Mouse (Mus musculus) kidney, postnatal 25 days (tissue): Measurements from ENCODE around the gene Gm2000.
"Not testable (repeated sequence)": the region's sequence is repeated elsewhere in the genome, so short reads cannot be mapped to it uniquely, and the experiment has no call there.

Source experiments
- DNase-seq, 2 experiments: peaks; one replicate each; pipeline ENCODE4 v3.0.0; 2021; ENCODE audit warnings: mixed read lengths in 2 of 2

Gene Gm2000

DNA sequence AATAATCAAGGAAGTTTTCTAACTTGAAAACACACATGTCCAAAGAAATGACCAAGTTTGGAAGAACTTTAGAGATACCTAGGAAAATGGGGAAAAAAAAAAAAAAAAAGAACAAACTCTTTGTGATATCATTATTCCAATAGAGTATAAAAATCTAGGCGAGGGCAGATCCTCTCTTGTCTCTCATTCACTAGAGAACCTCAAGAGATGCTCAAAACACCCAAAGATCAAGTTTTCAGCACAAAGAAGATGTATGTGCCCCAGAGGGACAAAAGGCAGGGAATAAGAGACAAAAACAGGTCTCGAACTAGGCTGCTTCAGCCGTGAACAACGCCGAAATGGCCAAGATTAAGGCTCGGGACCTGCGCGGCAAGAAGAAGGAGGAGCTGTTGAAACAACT is at the start of gene Gm2000:
Gm2000 (plus strand) TSS at position 301 of the 400 bp plus-strand sequence.
- no peak for DNase-seq

DNA sequence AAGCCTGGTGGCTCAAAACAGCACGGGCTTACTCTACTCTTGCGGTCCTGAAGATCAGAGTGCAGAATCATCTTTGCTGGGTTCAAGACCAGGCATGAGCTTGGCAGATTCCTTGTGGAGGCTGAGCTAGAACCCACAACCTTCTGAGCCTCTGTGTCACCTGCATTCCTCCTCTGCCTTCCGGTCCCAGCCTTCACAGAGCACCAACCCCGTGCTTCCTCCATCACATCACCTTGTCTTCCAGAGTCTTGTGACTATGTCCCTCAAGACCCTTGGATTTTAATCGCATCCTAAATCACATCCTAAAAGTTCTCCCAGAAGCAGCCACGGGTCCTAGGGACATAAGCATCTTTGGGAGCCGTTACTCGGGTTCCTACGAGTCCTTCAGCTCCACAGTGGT is 42.7 kb upstream of the Gm2000 start:
- DNase-seq, result no peak

DNA sequence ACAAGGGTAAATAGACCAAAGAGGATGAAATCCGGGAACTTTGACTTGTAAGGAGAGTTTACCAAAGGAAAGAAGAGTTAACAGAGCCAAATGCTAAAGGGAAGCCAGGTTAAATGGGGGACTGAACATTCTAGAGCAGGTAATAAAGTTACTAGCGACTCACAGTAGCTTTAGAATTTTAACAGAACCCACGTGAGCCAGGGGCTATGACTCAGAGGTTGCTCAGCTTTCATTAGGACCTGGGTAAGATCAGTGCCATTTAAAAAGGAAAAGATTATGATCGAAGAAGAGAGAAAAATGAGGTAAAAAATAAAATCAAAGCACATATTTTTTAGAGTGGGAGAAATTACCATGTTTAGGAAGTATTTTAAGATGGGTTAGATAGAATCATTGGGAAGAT is 25.0 kb upstream of the Gm2000 start:
- DNase-seq, result no peak

DNA sequence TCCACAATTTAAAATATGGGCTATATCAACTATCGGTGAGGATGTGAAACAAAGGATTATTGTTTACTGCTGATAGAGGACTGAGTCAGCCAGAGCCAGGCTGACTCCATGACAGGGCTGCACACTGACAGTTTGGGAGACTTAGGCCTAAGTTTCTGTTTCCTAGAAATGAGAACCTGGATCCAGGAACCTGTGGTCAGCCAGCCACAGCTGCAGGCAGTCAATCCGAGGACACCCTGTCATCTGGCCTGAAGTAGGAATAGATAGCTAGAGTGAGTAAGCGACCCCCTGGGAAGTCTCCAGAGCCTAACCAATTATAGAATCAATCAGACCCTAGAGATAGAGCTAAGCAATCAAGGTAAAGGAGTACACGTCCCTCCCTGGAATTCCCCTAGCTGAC is 21.4 kb upstream of the Gm2000 start:
- DNase-seq, result no peak

DNA sequence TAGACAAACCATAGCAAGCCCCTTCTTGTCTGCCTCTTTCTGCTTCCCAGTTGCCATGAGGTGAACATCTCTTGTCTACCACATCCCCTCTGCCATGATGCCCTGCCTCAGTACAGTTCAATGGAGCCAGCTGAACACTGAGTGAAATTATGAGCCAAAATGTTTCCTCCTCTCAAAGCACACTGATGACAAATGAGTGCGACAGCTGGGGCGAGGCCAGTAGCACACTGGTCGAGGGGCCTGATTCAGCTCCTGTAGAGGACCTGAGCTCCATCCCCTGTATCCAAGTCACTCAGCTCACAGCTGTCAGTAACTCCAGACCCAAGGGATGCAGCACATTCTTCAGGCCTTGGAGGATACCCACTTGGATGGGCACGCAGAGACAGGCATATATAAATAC is 20.2 kb upstream of the Gm2000 start:
- no peak for DNase-seq

DNA sequence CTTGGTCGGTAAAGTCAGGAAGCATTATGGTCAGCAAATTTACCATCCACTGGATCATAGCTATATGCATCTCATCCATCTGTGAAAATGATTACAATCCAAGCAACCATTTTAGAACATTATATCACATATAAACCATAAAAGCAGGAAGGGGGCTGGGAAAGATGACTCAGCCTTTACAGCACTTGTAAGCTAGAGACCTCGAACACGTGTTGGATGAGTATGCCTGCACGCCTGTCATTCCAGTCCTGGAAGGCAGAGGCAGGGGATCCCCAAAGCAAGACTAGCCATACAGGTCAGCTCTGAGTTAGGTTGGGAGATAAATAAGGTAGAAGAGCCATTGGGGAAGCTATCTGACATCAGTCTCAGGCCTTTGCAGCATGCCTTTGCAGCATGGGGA is 16.8 kb upstream of the Gm2000 start:
- DNase-seq, result no peak

DNA sequence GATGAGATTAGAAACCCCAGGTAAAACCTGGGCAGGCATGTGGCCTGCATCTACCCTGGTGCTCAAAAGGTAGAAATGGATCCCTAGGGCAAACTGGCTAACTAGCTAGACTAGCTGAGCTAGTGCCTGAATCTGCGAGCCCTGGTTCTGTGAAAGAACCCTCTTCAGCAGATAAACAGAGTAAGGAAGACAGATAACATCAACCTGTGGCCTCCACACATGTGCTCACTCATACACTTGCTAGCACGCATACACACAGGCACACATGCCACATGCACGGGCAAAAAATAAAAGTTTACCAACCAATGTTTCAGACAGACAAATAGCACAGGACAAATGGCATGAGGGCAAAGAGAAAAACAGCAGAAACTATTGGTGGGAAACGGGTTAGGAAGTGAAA is 15.4 kb upstream of the Gm2000 start:
- DNase-seq, result no peak

DNA sequence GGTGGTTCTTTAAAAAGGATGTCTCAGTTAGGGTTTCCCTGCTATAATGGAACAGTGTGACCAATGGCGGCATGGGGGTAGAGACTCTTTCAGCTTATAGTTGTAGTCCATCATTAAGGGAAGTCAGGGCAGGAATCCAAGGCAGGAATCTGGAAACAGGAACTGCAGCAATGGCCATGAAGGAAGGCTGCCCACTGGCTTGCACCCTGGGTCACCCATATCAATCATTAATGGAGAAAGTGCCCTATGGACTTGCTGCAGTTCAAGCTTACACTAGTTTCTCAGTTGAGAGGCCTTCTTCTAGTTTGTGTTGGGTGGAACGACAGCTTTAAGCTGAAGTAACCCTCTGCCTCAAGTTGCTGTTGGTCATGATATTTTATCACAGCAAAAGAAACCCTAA is 13.4 kb upstream of the Gm2000 start:
- peak; percentile 42 to 47 for DNase-seq

DNA sequence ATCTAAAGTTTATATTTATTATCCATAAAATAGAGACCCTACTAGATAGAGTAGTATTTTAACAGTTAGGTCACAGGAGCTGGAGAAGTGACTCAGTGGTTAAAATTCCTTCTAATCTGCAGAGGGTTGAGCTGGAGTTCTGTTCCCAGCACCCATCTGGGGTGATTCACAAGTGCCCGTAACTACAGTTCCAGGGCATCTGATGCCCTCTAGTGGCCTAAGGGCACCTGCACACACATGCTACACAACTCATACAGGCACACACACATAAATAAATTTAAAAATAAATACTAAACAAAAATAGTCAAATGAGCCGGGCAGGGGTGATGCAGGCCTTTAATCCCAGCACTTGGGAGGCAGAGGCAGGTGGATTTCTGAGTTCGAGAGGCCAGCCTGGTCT is 15.4 kb downstream of the Gm2000 start:
- no peak for DNase-seq

DNA sequence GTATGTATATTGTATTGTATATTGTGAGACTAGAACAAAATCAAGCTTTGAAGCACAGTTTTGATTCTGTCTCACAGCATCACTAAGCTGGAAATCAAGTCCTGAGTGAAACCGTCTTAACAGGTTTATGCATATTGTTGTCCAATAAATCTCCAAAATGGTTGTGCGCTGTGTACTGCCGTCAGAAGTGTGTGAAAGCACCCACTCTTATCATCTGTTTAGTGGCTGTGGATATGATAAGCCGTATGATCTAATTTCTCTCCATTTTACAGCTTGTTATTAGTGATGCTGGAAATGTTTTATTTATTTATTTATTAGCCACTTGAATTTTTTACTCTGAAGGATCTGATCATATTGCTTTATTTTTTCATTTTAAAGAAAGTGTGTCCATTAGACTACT is 20.4 kb downstream of the Gm2000 start:
- no peak for DNase-seq

DNA sequence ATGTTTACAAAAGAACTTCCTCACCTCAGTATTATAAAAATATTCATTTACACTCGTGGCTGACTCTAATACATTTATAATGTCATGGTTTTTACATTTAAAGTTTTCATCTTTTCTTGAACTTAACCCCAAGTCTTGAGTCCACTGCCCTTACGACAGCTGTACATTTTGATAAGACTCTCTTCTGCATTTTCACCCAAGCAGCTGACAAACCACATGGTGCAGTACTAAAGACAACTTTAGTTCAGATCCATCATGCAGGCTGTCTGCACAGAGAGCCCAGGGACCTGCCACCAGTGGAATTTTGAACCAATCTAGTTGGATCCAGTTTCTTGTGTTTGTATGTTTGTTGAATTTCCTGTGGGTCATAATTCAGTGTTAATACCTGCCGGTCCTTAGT is 21.0 kb downstream of the Gm2000 start:
- no peak for DNase-seq

DNA sequence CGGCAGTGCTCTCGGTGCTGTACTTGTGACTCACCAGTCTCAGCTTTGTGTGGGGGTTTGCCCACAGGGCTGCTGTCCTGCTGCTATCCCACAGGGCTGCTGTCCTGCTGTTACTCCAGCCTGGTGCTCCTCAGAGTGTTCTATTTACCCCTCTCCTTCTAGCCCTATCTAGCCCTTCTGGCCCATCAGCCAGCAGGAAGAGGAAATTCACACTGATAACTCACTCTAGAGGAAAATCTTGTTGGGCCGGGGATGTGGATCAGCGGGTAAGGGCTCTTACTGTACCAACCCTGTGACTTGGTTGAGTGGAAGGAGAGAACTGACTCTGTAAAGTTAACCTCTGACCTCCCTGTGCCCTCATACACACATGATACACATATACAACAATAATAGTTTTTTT is 27.3 kb downstream of the Gm2000 start:
- DNase-seq, result no peak

DNA sequence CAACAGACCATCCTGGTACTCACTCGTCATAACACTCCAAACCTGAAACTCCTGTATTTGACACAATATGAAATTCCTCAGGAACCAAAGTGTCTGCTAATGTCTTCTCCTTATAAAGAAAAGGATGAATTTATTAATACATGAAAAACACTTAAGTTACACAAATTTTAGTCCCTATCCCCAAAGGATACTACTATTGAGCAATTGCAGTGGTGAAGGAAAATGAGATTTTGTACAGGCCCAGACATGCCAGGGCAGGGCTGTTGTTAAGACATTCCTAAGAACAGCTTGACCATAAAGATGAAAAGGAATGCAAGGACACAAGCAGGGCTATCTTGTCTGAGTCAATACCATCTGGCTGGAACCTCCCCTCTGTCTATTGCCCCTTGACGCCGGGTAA is 34.3 kb downstream of the Gm2000 start:
- DNase-seq, result not testable (repeated sequence)

DNA sequence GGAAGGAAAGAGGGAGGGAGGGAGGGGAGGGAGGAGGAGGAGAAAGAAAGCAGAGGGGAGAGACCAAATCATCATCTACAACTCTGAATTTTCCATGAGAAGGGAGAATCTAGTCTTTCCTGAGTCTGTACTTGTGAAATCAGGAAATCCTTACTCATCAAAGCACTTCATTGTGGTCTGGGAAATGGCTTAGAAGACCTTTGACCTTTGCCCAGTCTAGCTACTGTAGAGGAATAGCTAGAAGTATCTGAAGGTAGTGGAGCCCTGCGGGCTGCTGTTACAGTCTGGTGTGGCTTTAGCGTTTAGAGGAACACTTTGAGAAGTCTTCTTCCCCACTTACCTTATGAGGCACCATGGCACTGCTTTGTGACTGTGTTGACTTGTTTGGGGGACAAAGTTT is 36.7 kb downstream of the Gm2000 start:
- DNase-seq, result peak in 1 of 2 experiments; percentile 26

DNA sequence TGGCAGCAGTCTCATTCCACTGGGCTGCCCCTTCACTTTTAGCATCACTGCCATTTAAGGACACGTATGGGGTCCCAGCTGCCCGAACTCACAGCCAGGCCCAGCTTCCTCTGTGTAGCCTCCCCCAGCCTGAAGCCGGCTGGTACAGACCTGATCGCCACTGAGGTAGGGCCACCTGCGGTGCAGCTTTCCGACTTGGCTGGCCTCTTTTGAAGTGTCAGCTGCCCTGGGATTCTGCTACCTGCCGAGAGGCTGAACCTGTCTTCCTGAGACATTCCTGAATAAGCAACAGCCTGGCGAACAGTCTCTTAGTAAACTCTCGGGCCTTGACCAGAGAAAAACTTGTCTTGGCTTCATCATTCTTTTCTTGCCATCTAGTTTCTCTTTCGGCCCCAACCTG is 37.4 kb downstream of the Gm2000 start:
- DNase-seq, result no peak

DNA sequence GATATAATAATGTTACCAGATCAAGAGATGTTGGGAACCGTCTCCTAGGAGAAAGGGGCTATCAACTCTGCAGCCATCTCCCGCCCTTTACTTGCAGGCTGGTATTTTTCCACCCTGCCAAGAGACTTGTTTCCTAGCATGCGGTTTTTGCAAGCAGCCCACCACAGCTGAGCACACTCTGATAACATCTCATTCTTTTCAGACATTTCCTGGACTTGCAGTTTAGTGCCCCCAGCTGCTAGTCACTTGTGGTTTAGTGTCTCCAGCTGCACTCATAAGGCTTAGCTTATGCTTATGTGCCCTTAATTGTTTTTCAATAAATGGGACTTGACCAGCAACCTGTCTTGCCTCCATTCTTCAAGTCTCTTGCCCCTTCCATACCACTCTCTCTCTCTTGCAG is 42.2 kb downstream of the Gm2000 start:
- no peak for DNase-seq

DNA sequence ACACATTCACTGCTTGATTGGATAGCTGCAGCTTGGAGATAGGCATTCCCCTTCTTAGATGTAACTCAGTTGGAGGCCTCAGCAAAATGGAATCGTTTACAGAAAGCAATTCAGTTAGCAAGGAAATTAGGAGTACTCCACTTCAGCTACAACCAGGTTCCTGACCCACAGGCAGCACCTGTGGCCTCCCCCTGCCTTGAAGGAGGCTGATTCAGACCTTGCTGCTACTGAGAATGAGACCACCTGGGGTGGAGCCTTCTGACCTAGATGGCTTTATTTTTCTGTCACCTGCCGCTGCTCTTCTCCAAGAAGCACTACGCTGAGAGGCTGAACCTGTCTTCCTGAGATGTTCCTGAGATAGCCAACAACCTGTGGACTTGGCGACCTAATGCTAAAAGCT is 42.7 kb downstream of the Gm2000 start:
- DNase-seq, result no peak
